Mouse (Mus musculus) kidney, adult 2 months (tissue): ENCODE measurements around the gene Ldhal6b.

Source experiments
- CTCF ChIP-seq: fragments of 200-500 bp; conservative IDR thresholded peaks from 2 replicates; pipeline ENCODE4 v1.5.1; 2011; ENCODE audit warnings: low read depth, mild to moderate bottlenecking, control low read depth, low read length, moderate library complexity, mixed read lengths; ENCODE audit not compliant: insufficient read depth, insufficient read length
- POLR2A ChIP-seq: fragments of 200-500 bp; IDR thresholded peaks from one replicate; pipeline ENCODE4 v1.6.1; 2011; ENCODE audit warnings: low read depth, low read length, control low read depth

DNA sequence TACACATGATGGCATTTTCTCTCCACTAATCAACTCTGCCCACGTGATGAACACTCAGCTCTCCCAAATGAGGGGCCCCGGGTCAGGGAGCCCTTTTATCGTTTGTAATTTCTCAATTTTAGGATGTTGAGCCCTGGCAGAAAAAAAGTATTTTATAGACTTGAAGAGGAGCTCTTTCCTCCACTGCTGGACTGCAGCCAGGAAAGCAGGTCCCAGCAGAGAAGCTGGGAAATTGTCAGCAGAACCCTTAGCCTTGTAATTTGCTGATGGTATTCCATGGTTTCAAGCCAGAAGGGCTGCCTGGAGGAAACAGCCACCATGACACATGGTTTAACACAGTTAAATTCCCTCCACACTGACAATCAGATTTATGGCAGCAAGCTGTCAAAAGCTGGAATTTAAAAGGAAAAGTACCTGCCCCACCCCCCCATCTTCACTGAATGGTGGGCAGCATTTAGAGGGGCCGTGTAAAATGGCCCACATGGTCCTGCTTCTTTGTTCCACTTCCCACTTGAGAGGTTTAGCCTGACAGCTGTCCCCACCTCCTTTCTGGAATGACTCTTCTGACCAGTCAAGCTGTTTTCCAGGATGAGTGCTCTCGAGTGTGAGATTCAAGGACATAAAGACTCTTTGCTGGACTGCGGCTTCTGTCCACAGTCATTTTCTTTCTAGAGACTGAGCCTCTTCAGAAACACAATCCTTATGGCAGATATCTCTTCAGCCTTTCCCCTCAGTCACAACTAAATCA lies 1.4 kb upstream of the Ldhal6b start:
- no peak for TF ChIP-seq CTCF
- TF ChIP-seq POLR2A: no peak
